ENCODE assay signal across 12 mouse cellular contexts in genomic region chr14:16927136-16927535, GRCm38 (mm10).
"Had no signal": no experiment of that assay in that cellular context is flagged by ENCODE, and none has a peak within 500 bp of the region (broad histone marks: within the 10 kb centered on the region; RNA-seq: fewer than 3 reads in every experiment).

No protein-coding gene starts in this region.

- DNase-seq: liver, postnatal 0 days; lung, adult 2 months; lung, postnatal 14 days; lung, postnatal 36 days; retina, postnatal 1 day; right cerebral cortex, adult 18-20 months; right cerebral cortex, postnatal 25 days; right cerebral cortex, postnatal 4 days; spleen, adult 18-20 months; thymus, adult 18-20 months; thymus, postnatal 14 days; thymus, postnatal 36 days had no signal
